Mouse (Mus musculus) olfactory bulb, adult 2 months (tissue): ENCODE results near the gene Cenpv. TPM values are rescaled to one million over a fixed set of nuclear protein-coding genes. Genes with fewer than 3 reads are reported as not detected.

Source experiments
- H3K27ac ChIP-seq: fragments of 200-500 bp; 2 replicates; pipeline ENCODE4 v1.5.1; 2012; ENCODE audit warnings: low read depth, low read length; ENCODE audit not compliant: insufficient read depth
- H3K4me1 ChIP-seq: fragments of 200-500 bp; 2 replicates; pipeline ENCODE4 v1.6.1; 2012; ENCODE audit warnings: low read length; ENCODE audit not compliant: control insufficient read depth, insufficient read depth
- H3K4me3 ChIP-seq: fragments of 200-500 bp; 2 replicates; pipeline ENCODE4 v1.5.1; 2012; ENCODE audit warnings: mild to moderate bottlenecking, low read depth, low read length, moderate library complexity; ENCODE audit not compliant: insufficient read depth
- CTCF ChIP-seq: fragments of 200-500 bp; IDR thresholded peaks from 2 replicates; pipeline ENCODE4 v1.5.1; 2012; ENCODE audit warnings: low read depth, mild to moderate bottlenecking, low read length, moderate library complexity; ENCODE audit not compliant: insufficient read depth
- POLR2A ChIP-seq: fragments of 200-500 bp; IDR thresholded peaks from 2 replicates; pipeline ENCODE4 v1.6.1; 2012; ENCODE audit warnings: mild to moderate bottlenecking, low read depth, low read length, moderate library complexity; ENCODE audit not compliant: insufficient read depth
- WGBS: fragments of 180-500 bp; shearing (Covaris S2); methylation state at CpG from one replicate; pipeline ENCODE4 v1.1.7; 2018; 5-methylcytosine and 5-hydroxymethylcytosine counted together
- polyA plus RNA-seq: library from polyadenylated mRNA; stranded (reverse); fragments of >200 nt; gene quantifications from 2 replicates; pipeline ENCODE4 v1.2.4, GENCODE M21; 2012; ENCODE audit warnings: low replicate concordance; ENCODE audit not compliant: missing spikeins, insufficient read depth, insufficient read length

The Cenpv gene
- polyA plus RNA-seq, 1 experiment, result not detected

DNA sequence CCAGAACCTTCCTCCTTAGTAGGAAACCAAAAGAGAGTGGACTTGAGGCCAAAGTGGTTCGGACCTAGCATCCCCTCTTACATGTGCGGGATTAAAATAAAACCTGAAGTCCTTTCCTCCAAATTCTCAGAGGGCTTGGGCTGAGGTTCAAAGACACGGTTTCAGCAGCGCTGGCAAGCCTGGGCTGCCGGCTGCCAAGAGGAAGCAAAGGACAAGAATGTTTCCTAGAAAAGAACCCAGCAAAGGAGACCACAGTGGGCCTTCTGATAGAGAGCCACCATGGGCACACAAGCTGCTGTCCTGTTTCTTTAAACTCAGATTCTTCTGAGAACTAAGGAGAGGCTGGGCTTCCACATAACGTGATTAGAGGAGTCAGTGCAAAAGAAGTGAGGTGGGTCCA is 60.1 kb downstream of the Cenpv start:
- no peak for TF ChIP-seq POLR2A
- TF ChIP-seq CTCF, result no peak
- no peaks in the 10 kb centered on the region for H3K4me1 ChIP-seq
- no peak overlapping the region for H3K27ac ChIP-seq
- H3K4me3 ChIP-seq, result no peak overlapping the region
- WGBS, result 52% methylated on average over 6 of the region's 6 CpGs

DNA sequence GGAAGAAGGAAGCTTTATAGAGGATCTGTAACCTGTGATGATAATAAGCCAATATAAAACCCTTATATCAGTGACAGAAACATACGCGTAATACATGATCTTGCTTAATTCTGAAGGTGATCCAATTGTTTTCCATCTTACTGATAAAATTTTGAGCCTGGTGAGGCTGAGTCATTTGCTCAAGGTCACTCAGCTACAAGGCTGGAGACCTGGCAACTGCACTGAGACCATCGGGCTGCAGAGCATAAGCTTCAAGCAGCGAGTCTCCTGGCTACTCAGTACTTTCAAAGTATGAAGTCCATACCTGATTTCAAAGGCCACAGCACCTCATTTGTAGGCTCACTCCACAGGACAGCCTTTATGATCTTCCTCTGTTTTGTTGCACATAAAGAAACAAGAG is 62.9 kb downstream of the Cenpv start:
- no peak overlapping the region for H3K4me3 ChIP-seq
- no peak overlapping the region for H3K27ac ChIP-seq
- WGBS, result 98% methylated on average over 4 of the region's 4 CpGs
- TF ChIP-seq POLR2A (no peak), CTCF (no peak)
- H3K4me1 ChIP-seq, result no peaks in the 10 kb centered on the region

Other genes with a start within 250 kb of the Cenpv start
- gene Pigl, start 80.8 kb downstream of the Cenpv start, polyA plus RNA-seq, result not detected in 2 replicates
- 538 TPM in 1 of 2 replicates, not detected in the other for gene Ncor1, start 80.7 kb downstream of the Cenpv start, polyA plus RNA-seq
- 651 TPM in 1 of 2 replicates, not detected in the other for gene Ubb, start 11.9 kb upstream of the Cenpv start, polyA plus RNA-seq
- gene Trpv2, start 35.2 kb upstream of the Cenpv start, polyA plus RNA-seq, result not detected in 2 replicates
- gene Lrrc75a, start 109.3 kb upstream of the Cenpv start, polyA plus RNA-seq, result not detected in 2 replicates
- not detected in 2 replicates for gene Mmgt2, start 109.4 kb upstream of the Cenpv start, polyA plus RNA-seq
- gene Zfp287, start 192.6 kb upstream of the Cenpv start, polyA plus RNA-seq, result not detected in 2 replicates
- gene Gm10428, start 213.8 kb upstream of the Cenpv start, polyA plus RNA-seq, result not detected in 2 replicates